Mouse (Mus musculus) liver, adult 2 months (tissue): ENCODE measurements around the gene Grrp1. TPM values are rescaled to one million over a fixed set of nuclear protein-coding genes. Genes with fewer than 3 reads are reported as not detected.

Experiments
- DNase-seq: peaks from one replicate; pipeline ENCODE4 v3.0.0-alpha.2; 2011; ENCODE audit warnings: low read depth, low spot score; ENCODE audit errors: extremely low read depth
- H3K27ac ChIP-seq: fragments of 200-500 bp; replicated peaks from 2 replicates; pipeline ENCODE4 v1.5.1; 2012; ENCODE audit warnings: low read depth, mild to moderate bottlenecking, control low read depth, inconsistent platforms, low read length; ENCODE audit not compliant: insufficient read depth
- H3K27me3 ChIP-seq: fragments of 200-500 bp; 2 replicates; pipeline ENCODE4 v1.6.1; 2012; ENCODE audit warnings: mild to moderate bottlenecking, moderate library complexity, low read length, inconsistent platforms; ENCODE audit not compliant: control insufficient read depth, insufficient read depth
- H3K36me3 ChIP-seq: fragments of 200-500 bp; 2 replicates; pipeline ENCODE4 v1.6.1; 2012; ENCODE audit warnings: low read length, inconsistent platforms; ENCODE audit not compliant: control insufficient read depth, insufficient read depth
- H3K4me1 ChIP-seq: fragments of 200-500 bp; 2 replicates; pipeline ENCODE4 v1.6.1; 2011; ENCODE audit warnings: low read length; ENCODE audit not compliant: control insufficient read depth, insufficient read depth
- H3K4me3 ChIP-seq: fragments of 200-500 bp; 2 replicates; pipeline ENCODE4 v1.5.1; 2011; ENCODE audit warnings: low read depth, mild to moderate bottlenecking, control low read depth, low read length, moderate library complexity; ENCODE audit not compliant: insufficient read depth
- H3K79me2 ChIP-seq: fragments of 200-500 bp; 2 replicates; pipeline ENCODE4 v1.6.1; 2012; ENCODE audit warnings: inconsistent platforms, mild to moderate bottlenecking, low read length, moderate library complexity; ENCODE audit not compliant: control insufficient read depth, insufficient read depth
- H3K9ac ChIP-seq: fragments of 200-500 bp; 2 replicates; pipeline ENCODE4 v1.6.1; 2012; ENCODE audit warnings: low read depth, mild to moderate bottlenecking, control low read depth, inconsistent platforms, low read length
- CTCF ChIP-seq: fragments of 200-500 bp; IDR thresholded peaks from 2 replicates; pipeline ENCODE4 v1.5.1; 2011; ENCODE audit warnings: low read depth, low read length, control low read depth
- POLR2A ChIP-seq: fragments of 200-500 bp; IDR thresholded peaks from 2 replicates; pipeline ENCODE4 v1.6.1; 2011; ENCODE audit warnings: low read length, control low read depth; ENCODE audit not compliant: insufficient read depth; ENCODE audit errors: extremely low read depth
- whole genome bisulfite sequencing: fragments of 180-500 bp; shearing (Covaris S2); methylation state at CpG from one replicate; pipeline ENCODE4 v1.1.7; 2018; 5-methylcytosine and 5-hydroxymethylcytosine counted together
- polyA plus RNA-seq: library from polyadenylated mRNA; depleted of rRNA; stranded (reverse); fragments of >200 nt; gene quantifications from 2 replicates; pipeline ENCODE4 v1.2.3, GENCODE M21; 2012
- total RNA-seq: library from RNA; depleted of rRNA; stranded (reverse); fragments of >200 nt; gene quantifications from 2 replicates; pipeline ENCODE4 v1.2.3, GENCODE M21; 2014

Grrp1 gene
- total and polyA plus RNA-seq, 2 experiments, result 0.28 to 0.29 TPM

DNA sequence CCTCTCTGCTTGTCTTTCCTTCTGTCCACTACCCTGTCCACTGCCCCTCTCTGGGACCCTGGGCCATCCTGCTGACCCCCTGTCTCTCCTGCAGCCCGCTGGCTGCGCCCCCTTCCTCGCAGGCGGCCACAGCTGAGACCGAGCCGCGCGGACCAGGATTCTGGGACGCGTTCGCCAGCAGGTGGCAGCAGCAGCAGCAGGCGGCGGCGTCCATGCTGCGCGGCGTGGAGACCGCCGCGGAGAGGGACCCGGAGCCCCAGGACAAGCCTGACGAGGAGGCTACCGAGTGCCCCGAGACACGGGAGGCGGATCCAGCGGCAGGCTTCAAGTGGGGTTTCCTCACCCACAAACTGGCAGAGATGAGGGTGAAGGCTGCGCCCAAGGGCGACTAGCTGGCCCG, 4.3 kb downstream of the Grrp1 start:
- TF ChIP-seq POLR2A (no peak), CTCF (peak; percentile 82)
- Histone ChIP-seq H3K4me3 (peak overlapping the region; percentile 4; the same call in 1 of the 2 replicates), H3K27ac (no peak overlapping the region), H3K4me1 (no peaks in the 10 kb centered on the region), H3K9ac (peak overlapping the region; percentile 20; the same call in 1 of the 2 replicates), H3K36me3 (no peaks in the 10 kb centered on the region), H3K27me3 (peaks cover 26% of the 10 kb centered on the region), H3K79me2 (no peaks in the 10 kb centered on the region)
- 1% methylated on average over 30 of the region's 30 CpGs for WGBS
- DNase-seq, result no peak

DNA sequence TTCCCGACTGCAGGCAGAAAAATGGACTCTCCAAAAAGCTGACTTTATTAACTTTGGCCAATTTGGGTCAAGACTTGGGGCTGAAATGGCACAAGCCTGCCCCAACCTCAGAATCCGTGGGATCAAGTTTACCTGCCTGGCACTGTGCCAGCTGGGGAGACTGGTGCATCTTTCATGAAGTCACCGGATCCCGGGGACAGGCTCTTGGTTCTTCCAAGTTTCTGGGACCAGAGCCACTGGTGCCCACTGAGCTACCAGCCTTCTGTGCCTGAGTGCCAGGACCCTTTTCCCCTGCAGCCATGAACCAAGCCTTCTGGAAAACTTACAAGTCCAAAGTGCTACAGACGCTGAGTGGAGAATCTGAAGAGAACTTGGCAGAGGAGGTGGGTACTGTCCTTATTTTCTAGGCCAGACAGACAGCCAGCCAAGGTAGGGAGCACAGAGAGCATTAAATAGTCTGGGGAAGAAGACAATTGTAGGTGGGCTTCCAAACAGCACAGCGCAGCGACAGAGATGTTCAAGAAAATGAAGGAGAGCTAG, 7.1 kb downstream of the Grrp1 start, which contains the start of gene Gm30191:
Gene Gm30191 (plus strand): TSS at position 217 of the 540 bp plus-strand sequence.
- Histone ChIP-seq H3K27me3 (peaks cover 11% of the 10 kb centered on the region), H3K36me3 (no peaks in the 10 kb centered on the region), H3K4me3 (no peak within 1 kb of the TSS), H3K4me1 (no peaks in the 10 kb centered on the region), H3K9ac (no peak within 1 kb of the TSS), H3K79me2 (no peaks in the 10 kb centered on the region), H3K27ac (no peak within 1 kb of the TSS)
- WGBS, result 71% methylated on average over 7 of the region's 7 CpGs
- DNase-seq, result no peak
- TF ChIP-seq CTCF, result no peak
- no peak for TF ChIP-seq POLR2A

DNA sequence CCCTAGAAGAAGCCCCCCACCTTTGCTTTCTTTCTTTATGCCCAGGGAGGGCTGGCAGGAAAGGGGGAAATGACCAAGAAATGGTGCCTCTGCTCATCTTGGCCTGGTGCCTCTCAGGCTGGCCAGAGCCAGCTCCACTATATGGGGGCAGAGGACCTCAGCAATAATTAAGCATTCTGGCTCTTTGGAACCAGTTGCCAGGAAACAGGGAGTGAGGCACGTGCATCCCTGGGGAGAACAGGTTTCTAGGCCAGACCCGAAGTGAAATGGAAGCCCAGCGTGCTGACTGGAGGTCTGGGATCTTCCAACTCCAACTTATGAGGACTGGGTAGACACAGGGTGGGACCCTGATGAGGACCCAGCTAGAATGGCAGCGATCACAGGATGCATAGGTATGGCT, 7.7 kb downstream of the Grrp1 start:
- Histone ChIP-seq H3K27ac (no peak overlapping the region), H3K4me3 (no peak overlapping the region), H3K9ac (no peak overlapping the region), H3K27me3 (peaks cover 6% of the 10 kb centered on the region), H3K36me3 (no peaks in the 10 kb centered on the region), H3K79me2 (no peaks in the 10 kb centered on the region), H3K4me1 (no peaks in the 10 kb centered on the region)
- WGBS, result 67% methylated on average over 4 of the region's 4 CpGs
- no peak for TF ChIP-seq CTCF
- no peak for TF ChIP-seq POLR2A
- DNase-seq, result no peak

DNA sequence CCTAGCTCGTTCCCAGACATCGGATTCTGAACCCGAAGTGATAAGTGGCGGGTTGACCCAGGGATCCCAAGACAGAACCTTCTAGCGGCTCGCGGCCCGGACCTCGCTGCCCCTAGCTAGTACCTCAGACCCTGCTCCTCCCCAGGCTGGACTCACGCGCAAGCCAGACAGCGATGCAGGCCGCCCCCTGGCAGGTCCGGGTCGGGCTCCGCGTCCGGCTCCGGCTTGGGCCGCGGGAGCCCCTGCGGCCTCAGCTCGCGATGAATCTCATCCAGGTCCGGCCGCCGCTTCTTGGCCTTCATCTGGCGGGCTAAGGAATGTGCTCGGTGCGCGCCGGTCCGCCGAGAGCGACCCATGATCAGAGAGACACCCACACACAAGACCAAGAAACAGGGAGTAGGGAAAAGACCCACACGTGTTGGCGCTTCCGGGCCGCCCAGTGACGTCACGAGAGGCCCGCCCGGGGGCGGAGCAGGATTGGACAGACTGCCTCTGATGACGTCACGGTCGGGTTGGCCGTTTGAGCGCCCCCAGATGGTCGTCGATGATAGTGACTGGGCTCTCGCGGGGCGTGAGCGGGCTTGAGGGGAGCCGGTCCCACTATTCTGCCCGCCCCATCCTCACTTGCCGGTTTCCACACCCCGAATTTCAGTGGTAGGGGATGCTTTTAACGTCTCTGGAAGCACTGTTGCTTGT, 8.6 kb downstream of the Grrp1 start, which contains the start of gene Zfp593:
Gene Zfp593 (minus strand): TSS at position 445 of the 696 bp plus-strand sequence.
- WGBS, result under 1% methylated on average over 60 of the region's 60 CpGs
- Histone ChIP-seq H3K79me2 (no peaks in the 10 kb centered on the region), H3K27me3 (no peaks in the 10 kb centered on the region; the same call in 1 of the 2 replicates), H3K36me3 (no peaks in the 10 kb centered on the region), H3K4me1 (no peaks in the 10 kb centered on the region), H3K9ac (peak within 1 kb of the TSS; percentile 82), H3K4me3 (peak within 1 kb of the TSS; percentile 85), H3K27ac (no peak within 1 kb of the TSS)
- DNase-seq, result peak; percentile 55
- TF ChIP-seq POLR2A, result no peak
- peak; percentile 84 for TF ChIP-seq CTCF

DNA sequence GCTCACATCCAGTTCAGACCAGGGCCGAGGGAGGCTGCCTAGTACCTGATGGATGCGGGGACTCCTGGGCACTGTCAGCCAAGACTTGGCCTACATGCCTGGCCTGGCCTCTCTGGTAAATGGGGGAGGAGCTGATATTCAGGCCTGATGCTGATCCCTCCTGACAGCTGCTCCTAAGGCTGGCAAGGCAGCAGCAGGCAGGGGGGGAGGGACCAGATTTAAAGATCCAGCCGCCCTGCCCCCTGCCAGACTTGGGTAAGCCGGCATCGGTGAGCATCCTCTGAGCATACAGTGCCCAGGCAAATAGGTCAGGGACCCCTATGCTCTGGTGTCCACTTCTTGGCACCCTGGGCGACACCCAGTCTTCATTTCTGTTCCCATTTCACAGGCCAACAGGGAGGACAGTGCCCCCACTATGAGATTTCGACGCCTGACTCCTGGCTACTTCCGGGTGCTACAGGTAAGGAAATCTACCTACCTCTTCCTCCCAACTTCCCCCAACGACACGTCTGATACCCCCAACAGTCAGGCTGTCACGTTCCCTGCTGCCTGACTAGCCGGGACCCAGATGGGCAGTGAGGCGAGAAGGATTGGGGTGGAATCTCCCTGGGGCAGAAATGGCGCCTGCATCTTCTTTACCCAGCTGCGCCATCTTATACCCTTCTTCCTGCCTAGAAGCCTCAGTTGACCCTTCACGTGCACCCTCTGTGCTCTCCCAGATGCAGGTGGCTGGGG, 10.2 kb downstream of the Grrp1 start, which contains the start of gene E130218I03Rik:
Gene E130218I03Rik (plus strand): TSS at position 147 of the 735 bp plus-strand sequence.
- Histone ChIP-seq H3K36me3 (no peaks in the 10 kb centered on the region), H3K27ac (no peak within 1 kb of the TSS), H3K27me3 (no peaks in the 10 kb centered on the region), H3K4me1 (peaks cover 2% of the 10 kb centered on the region), H3K9ac (no peak within 1 kb of the TSS), H3K4me3 (no peak within 1 kb of the TSS), H3K79me2 (no peaks in the 10 kb centered on the region)
- no peak for TF ChIP-seq POLR2A
- DNase-seq, result no peak
- 95% methylated on average over 17 of the region's 17 CpGs for WGBS

DNA sequence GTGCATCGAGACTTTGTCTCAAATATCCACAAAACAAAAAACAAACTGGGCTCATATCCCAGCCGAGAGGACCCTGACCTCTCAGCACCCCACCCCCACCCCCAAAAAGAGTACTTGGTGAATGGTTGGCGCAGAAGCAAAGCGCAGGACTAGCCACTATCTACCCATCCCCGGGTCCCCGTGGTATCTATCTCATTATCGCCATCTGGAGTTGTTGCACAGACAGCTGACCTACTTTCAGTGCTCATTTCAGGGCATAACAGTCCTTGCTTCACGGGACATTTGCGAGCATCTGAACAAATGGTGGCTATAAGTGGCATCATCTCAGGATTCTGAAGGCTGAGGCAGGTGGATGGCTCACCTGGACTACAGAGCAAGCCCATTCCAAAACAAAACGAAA, 15.2 kb downstream of the Grrp1 start:
- Histone ChIP-seq H3K27me3 (no peaks in the 10 kb centered on the region), H3K27ac (no peak overlapping the region; the same call in 1 of the 2 replicates), H3K79me2 (no peaks in the 10 kb centered on the region), H3K4me1 (peaks cover 4% of the 10 kb centered on the region), H3K4me3 (no peak overlapping the region), H3K9ac (no peak overlapping the region), H3K36me3 (no peaks in the 10 kb centered on the region)
- 7% methylated on average over 10 of the region's 10 CpGs for WGBS
- no peak for DNase-seq
- TF ChIP-seq CTCF, result no peak
- TF ChIP-seq POLR2A, result no peak
